Mouse (Mus musculus): ENCODE data around the gene Specc1. TPM values are rescaled to one million over a fixed set of nuclear protein-coding genes. Genes with fewer than 3 reads are reported as not detected.

The Specc1 gene
- polyA plus RNA-seq, 1 experiment from 2014 or later, result 16.2 TPM

DNA sequence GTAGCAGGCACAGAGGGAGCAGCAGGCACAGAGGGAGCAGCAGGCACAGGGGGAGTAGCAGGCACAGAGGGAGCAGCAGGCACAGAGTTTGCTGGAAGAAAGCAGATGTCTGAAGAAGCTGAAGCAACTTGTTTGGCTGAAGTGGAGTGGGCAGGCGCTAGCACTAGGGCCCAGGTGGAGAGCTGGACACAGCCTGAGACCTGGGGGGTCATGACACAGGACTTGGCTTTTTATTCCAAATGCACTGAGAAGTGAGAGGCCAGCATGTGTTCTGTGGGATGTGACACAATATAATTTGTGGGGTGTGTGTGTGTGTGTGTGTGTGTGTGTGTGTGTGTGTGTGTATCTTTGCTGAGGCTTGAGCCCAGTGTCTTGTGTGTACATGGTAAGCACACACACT lies 64.3 kb downstream of the Specc1 start:
- no peak overlapping the region for H3K4me2 ChIP-seq
- H3K9ac ChIP-seq, result no peak overlapping the region
- H3K27ac ChIP-seq, result no peak overlapping the region
- H3K4me3 ChIP-seq, result no peak overlapping the region
- peaks cover 19% of the 10 kb centered on the region for H3K4me1 ChIP-seq
- no peaks in the 10 kb centered on the region for H3K9me3 ChIP-seq (replicated peaks)
- peaks cover 3% of the 10 kb centered on the region; the same call in 1 of the 2 replicates for H3K27me3 ChIP-seq
- WGBS, result 73% methylated on average over 1 of the region's 1 CpGs
- no peaks in the 10 kb centered on the region for H3K36me3 ChIP-seq (ENCODE audit: poor library complexity, severe bottlenecking)
- no peak for ATAC-seq

DNA sequence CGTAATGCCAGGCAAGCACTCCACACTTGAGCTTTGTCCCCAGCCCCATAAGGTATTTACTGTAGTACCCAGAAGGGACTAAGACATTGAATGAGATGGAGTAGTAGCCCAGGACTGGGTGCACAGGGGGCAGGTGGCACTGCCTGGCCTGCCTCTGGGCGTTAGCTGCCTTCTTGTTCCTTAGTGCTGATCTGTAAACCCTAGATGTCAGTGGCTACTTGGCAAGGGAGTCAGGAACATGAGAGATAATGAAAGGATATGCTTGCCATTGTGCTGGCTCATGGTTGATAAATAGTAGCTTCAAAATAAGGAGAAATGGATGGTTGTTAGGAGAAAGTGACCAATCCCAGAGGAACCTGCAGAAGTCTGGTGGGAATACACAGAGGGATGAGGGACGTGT lies 65.5 kb downstream of the Specc1 start:
- Histone ChIP-seq H3K27ac (no peak overlapping the region), H3K4me2 (no peak overlapping the region), H3K27me3 (no peaks in the 10 kb centered on the region; the same call in 1 of the 2 replicates), H3K9ac (no peak overlapping the region), H3K9me3 (replicated peaks) (no peaks in the 10 kb centered on the region), H3K36me3 (ENCODE audit: poor library complexity, severe bottlenecking) (no peaks in the 10 kb centered on the region), H3K4me3 (no peak overlapping the region), H3K4me1 (peaks cover 23% of the 10 kb centered on the region)
- WGBS, result 90% methylated on average over 3 of the region's 3 CpGs
- no peak for ATAC-seq

- H3K36me3 ChIP-seq (ENCODE audit: poor library complexity, severe bottlenecking), result no peaks in the 10 kb centered on the region
- H3K4me1 ChIP-seq, result peaks cover 23% of the 10 kb centered on the region
- H3K27ac ChIP-seq, result peak overlapping the region; percentile 48
- H3K4me2 ChIP-seq, result no peak overlapping the region
- no peak overlapping the region for H3K9ac ChIP-seq
- H3K27me3 ChIP-seq, result no peaks in the 10 kb centered on the region
- ATAC-seq, result no peak
- 85% methylated on average over 8 of the region's 8 CpGs for WGBS
- H3K4me3 ChIP-seq, result no peak overlapping the region
- no peaks in the 10 kb centered on the region for H3K9me3 ChIP-seq (replicated peaks)
These were observed 66.3 kb downstream of the Specc1 start for GRCm38 (mm10) chr11:62022718-62023493.

GRCm38 (mm10) chr11:62023494-62024233 lies 67.1 kb downstream of the Specc1 start:
- Histone ChIP-seq H3K9me3 (replicated peaks) (no peaks in the 10 kb centered on the region), H3K4me1 (peaks cover 23% of the 10 kb centered on the region), H3K36me3 (ENCODE audit: poor library complexity, severe bottlenecking) (no peaks in the 10 kb centered on the region), H3K4me3 (no peak overlapping the region), H3K4me2 (peak overlapping the region; percentile 33), H3K9ac (no peak overlapping the region), H3K27ac (peak overlapping the region; percentile 38), H3K27me3 (no peaks in the 10 kb centered on the region)
- WGBS, result 80% methylated on average over 12 of the region's 12 CpGs
- ATAC-seq, result no peak

- 10% methylated on average over 8 of the region's 8 CpGs for WGBS
- Histone ChIP-seq H3K36me3 (ENCODE audit: poor library complexity, severe bottlenecking) (no peaks in the 10 kb centered on the region), H3K9me3 (replicated peaks) (no peaks in the 10 kb centered on the region), H3K9ac (no peak overlapping the region), H3K27ac (peak overlapping the region; percentile 38), H3K27me3 (no peaks in the 10 kb centered on the region), H3K4me3 (no peak overlapping the region), H3K4me1 (peaks cover 23% of the 10 kb centered on the region), H3K4me2 (peak overlapping the region; percentile 33)
- ATAC-seq, result no peak
These were observed 67.7 kb downstream of the Specc1 start for GRCm38 (mm10) chr11:62024234-62024601.

DNA sequence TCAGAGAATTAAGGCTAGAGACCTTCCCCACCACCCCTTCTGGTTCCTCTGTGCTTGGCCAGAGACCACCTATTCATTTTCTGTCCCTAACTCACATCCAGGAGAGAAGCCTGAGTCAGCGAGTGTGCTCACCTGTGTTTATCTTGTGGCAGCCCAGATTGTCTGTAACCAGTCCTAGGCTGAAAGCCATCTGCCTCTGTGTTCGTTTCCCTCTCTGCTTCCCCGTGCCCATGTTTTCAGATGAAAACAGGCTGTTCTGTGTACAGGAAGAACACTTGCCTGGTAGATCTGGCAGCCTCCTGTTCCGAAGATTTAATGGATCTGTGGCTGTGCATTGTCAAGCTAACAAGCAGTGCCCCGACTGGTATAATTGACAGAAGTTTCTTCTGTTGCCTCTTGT lies 68.4 kb downstream of the Specc1 start:
- H3K4me1 ChIP-seq, result peaks cover 23% of the 10 kb centered on the region
- H3K36me3 ChIP-seq (ENCODE audit: poor library complexity, severe bottlenecking), result no peaks in the 10 kb centered on the region
- H3K9ac ChIP-seq, result no peak overlapping the region
- WGBS, result 45% methylated on average over 5 of the region's 5 CpGs
- H3K4me2 ChIP-seq, result no peak overlapping the region
- H3K27me3 ChIP-seq, result no peaks in the 10 kb centered on the region
- H3K4me3 ChIP-seq, result no peak overlapping the region
- no peaks in the 10 kb centered on the region for H3K9me3 ChIP-seq (replicated peaks)
- peak overlapping the region; percentile 37; the same call in 1 of the 2 replicates for H3K27ac ChIP-seq
- ATAC-seq, result 0 out of 2 replicates have a peak, but pooled peaks have one; percentile 41

GRCm38 (mm10) chr11:62025770-62026169 lies 69.2 kb downstream of the Specc1 start:
- H3K27ac ChIP-seq, result no peak overlapping the region; the same call in 1 of the 2 replicates
- H3K4me3 ChIP-seq, result no peak overlapping the region
- no peaks in the 10 kb centered on the region for H3K36me3 ChIP-seq (ENCODE audit: poor library complexity, severe bottlenecking)
- H3K27me3 ChIP-seq, result no peaks in the 10 kb centered on the region
- WGBS, result 88% methylated on average over 2 of the region's 2 CpGs
- ATAC-seq, result no peak
- no peaks in the 10 kb centered on the region for H3K9me3 ChIP-seq (replicated peaks)
- H3K4me2 ChIP-seq, result no peak overlapping the region
- no peak overlapping the region for H3K9ac ChIP-seq
- H3K4me1 ChIP-seq, result peaks cover 23% of the 10 kb centered on the region

DNA sequence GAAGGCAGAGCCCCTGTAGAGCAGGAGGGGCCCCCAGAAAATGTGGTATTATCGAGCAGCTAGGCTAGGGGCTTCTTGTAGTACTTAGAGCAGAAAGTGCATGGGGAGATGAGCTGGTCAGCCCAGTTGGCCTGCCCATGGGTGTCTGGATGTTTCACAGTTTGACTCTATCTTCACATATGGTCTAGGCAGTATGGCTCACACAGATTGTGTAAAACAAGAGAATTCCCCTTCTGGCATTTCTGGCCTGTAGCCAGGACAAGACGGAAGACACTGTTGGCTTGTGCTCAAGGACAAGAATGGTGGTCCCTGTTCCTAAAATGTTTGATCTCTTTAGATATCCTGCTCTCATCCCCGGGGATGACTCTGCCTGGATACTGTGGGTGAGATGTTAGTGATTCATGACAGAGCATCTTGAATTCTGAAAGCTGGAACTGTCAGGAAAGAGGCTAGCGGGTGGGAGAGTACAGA lies 69.8 kb downstream of the Specc1 start:
- Histone ChIP-seq H3K36me3 (ENCODE audit: poor library complexity, severe bottlenecking) (no peaks in the 10 kb centered on the region), H3K4me2 (no peak overlapping the region), H3K4me1 (peaks cover 23% of the 10 kb centered on the region), H3K9ac (no peak overlapping the region), H3K27ac (no peak overlapping the region; the same call in 1 of the 2 replicates), H3K9me3 (replicated peaks) (no peaks in the 10 kb centered on the region), H3K4me3 (no peak overlapping the region), H3K27me3 (no peaks in the 10 kb centered on the region)
- no peak for ATAC-seq
- WGBS, result 81% methylated on average over 4 of the region's 4 CpGs

DNA sequence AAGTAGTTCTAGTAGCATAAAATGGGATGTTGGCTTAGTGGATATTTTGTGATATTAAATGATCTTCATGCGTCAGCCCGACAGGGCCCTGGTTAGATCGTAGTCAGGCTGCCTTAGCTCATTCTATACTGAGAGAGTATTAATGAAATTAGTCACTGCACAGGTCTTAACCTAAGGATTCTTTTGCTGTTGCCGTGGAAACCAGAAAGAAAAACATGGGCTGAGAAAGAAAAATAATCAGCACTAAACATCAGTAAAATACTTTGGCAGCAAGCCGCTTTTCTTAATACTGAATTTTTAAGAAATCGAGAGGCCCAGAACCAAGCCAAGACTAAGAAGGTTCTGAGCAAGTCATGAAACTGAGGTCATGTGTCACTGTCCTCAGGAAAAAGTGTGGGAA lies 70.7 kb downstream of the Specc1 start:
- Histone ChIP-seq H3K4me3 (no peak overlapping the region), H3K4me2 (no peak overlapping the region), H3K27me3 (no peaks in the 10 kb centered on the region), H3K9me3 (replicated peaks) (no peaks in the 10 kb centered on the region), H3K27ac (no peak overlapping the region), H3K4me1 (peaks cover 23% of the 10 kb centered on the region), H3K9ac (no peak overlapping the region), H3K36me3 (ENCODE audit: poor library complexity, severe bottlenecking) (no peaks in the 10 kb centered on the region)
- WGBS, result 72% methylated on average over 6 of the region's 6 CpGs
- no peak for ATAC-seq

GRCm38 (mm10) chr11:62027705-62028104 lies 71.1 kb downstream of the Specc1 start:
- no peak for ATAC-seq
- Histone ChIP-seq H3K27ac (no peak overlapping the region), H3K4me3 (no peak overlapping the region), H3K9me3 (replicated peaks) (no peaks in the 10 kb centered on the region), H3K4me1 (peaks cover 23% of the 10 kb centered on the region), H3K4me2 (no peak overlapping the region), H3K36me3 (ENCODE audit: poor library complexity, severe bottlenecking) (no peaks in the 10 kb centered on the region), H3K27me3 (no peaks in the 10 kb centered on the region), H3K9ac (no peak overlapping the region)
- WGBS, result 50% methylated on average over 2 of the region's 2 CpGs

- H3K27ac ChIP-seq, result no peak overlapping the region
- ATAC-seq, result no peak
- peaks cover 17% of the 10 kb centered on the region for H3K4me1 ChIP-seq
- no peak overlapping the region for H3K9ac ChIP-seq
- 87% methylated on average over 9 of the region's 9 CpGs for WGBS
- H3K4me2 ChIP-seq, result no peak overlapping the region
- H3K27me3 ChIP-seq, result no peaks in the 10 kb centered on the region
- H3K9me3 ChIP-seq (replicated peaks), result no peaks in the 10 kb centered on the region
- H3K4me3 ChIP-seq, result no peak overlapping the region
- no peaks in the 10 kb centered on the region for H3K36me3 ChIP-seq (ENCODE audit: poor library complexity, severe bottlenecking)
These were observed 72.6 kb downstream of the Specc1 start for GRCm38 (mm10) chr11:62029171-62029570.

DNA sequence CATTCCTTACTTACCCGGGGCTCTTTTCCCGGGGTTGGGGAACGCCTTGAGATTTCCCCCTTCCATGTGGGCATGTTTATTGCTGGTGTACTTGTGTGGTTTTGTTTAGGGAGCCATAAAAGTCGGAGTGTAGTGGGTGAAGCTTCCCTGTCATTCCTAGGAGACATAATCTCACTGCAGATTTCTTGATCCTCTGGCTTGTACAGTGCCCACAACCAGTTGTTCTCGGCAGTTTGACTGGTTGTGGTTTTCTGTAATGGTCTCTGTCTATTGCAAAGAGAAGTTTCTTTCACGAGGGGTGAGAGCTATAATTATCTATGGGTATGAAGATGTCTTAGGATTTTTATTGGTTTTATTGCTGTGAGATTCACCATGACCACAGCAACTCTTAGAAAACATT lies 78.0 kb downstream of the Specc1 start:
- 79% methylated on average over 6 of the region's 6 CpGs for WGBS
- no peaks in the 10 kb centered on the region for H3K27me3 ChIP-seq
- no peak overlapping the region for H3K4me3 ChIP-seq
- no peaks in the 10 kb centered on the region for H3K4me1 ChIP-seq
- no peak overlapping the region for H3K9ac ChIP-seq
- no peak for ATAC-seq
- no peaks in the 10 kb centered on the region for H3K36me3 ChIP-seq (ENCODE audit: poor library complexity, severe bottlenecking)
- H3K9me3 ChIP-seq (replicated peaks), result no peaks in the 10 kb centered on the region
- H3K27ac ChIP-seq, result no peak overlapping the region
- H3K4me2 ChIP-seq, result no peak overlapping the region

Measured in forebrain, embryonic 13.5 days (tissue).